Mouse (Mus musculus) cerebral cortex, adult 2 months (tissue): Measurements from ENCODE around the gene Lrfn4.

ENCODE experiments used
- WGBS: fragments of 180-500 bp; shearing (Covaris S2); methylation state at CpG from one replicate; pipeline ENCODE4 v1.1.7; 2018; 5-methylcytosine and 5-hydroxymethylcytosine counted together

Gene Lrfn4

DNA sequence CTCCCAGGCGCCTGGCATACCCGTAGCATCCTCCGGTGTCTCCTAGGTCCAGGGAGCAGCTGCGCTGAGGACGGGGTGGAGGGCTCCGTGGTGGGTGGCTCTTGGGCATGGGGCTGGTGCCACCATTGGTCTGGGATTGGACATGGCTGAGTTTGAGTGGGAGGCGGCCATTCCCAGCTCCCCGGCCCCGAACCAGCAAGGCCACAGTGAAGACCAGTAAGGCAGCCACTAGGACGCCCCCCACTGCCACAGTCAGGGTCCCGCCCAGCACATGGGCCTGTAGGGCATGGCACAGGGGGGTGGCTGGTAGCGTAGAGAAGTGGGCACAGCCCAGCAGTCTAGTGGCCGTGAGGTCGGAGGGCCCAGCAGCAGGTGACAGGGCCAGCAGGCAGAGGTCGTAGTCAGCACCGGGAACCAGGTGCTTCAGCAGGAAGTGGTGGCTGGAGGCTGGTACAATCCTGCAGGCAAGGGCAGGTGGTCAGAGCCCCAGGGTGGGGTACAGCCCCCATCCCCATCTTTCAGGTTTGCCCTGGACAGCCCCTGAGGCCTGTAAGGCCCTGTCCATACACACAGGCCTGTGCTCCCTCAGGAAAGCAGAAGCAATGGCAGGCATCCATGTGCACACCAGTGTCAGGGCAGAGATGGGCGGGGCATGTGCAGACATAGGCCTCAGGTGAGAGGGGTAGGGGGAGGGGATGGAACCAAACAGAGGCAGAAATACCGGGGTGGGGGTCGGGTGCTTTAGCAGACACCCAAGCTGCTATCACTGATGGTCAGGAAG lies 3.1 kb downstream of the Lrfn4 start:
- WGBS, result 85% methylated on average over 19 of the region's 19 CpGs

DNA sequence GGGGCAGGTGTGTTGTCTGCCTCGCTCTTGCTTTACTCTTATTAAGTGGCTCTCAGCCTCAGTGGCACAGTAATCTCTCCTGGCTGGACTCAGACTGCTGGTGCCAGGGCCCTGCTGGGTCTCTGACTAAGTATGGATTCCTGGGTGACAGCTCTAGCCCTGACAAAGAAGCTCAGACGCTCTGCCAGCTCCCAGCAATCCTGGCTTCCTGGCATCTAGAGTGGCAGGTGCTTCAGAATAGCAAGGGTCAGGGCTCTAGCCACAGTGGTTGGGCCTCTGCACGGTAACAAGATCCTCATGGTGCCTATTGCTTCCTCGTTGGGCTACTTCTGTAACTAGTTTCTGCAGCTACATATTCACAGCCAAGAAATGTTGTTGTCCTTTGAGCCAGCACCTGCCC lies 5.4 kb downstream of the Lrfn4 start:
- WGBS, result 46% methylated on average over 4 of the region's 4 CpGs

- WGBS, result 84% methylated on average over 4 of the region's 4 CpGs
Measured at GRCm38 (mm10) chr19:4608511-4608910, 7.0 kb downstream of the Lrfn4 start.

DNA sequence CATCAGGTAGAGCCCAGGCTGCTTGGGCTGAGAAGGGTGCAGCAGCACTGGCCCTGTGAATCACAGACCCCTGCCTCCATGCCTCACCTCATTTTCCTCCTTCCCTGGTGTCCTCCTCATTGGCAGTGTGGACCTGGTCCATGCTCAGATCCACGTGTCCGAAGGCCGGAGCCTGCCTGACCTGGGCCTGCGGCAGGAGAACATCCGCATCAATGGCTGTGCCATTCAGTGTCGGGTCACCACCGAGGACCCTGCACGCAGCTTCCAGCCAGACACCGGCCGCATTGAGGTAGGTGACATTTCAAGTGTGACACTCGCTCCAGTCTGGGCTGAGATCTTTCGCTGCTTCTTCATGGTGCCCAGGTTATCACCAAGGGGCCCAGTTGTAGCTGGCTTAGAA lies 8.1 kb downstream of the Lrfn4 start:
- 95% methylated on average over 12 of the region's 12 CpGs for WGBS

DNA sequence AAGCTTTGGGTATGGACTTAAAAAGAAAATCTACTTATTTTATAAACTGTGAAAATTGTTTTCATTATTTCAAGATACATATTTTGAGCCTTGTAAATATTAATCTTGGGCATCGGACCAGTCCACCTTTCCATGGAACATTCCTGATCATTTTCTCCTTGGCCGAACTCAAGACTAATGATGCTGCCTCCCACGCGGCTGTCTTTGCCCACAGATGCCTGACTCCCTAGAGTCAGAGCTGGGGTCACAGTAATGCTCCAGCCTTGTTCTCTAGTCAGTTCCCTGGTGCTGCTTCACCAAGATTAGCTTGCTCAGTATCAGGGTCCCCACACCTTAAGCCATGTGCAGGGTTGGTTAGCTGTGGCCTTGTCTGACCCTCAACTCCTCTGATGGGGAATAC lies 9.8 kb downstream of the Lrfn4 start:
- 92% methylated on average over 4 of the region's 4 CpGs for WGBS

GRCm38 (mm10) chr19:4603801-4604723 lies 11.4 kb downstream of the Lrfn4 start:
- WGBS, result 61% methylated on average over 24 of the region's 24 CpGs

DNA sequence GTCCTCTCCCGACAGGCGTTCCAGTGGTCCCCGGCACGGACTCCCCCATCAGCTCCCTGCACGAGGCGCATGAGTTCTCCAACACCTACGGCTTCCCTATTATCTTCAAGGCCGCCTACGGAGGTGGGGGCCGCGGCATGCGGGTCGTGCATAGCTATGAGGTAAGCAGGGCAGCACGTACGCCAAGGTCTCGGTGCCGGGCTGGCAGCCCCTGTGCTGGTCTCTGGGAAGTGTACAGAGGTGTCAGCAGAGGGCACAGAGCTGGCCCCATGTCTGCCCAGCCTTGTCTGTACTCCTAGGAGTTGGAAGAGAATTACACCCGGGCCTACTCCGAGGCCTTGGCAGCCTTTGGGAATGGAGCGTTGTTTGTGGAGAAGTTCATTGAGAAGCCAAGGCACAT lies 13.0 kb downstream of the Lrfn4 start:
- WGBS, result 88% methylated on average over 20 of the region's 20 CpGs

GRCm38 (mm10) chr19:4596071-4596470 lies 19.4 kb downstream of the Lrfn4 start:
- WGBS, result 81% methylated on average over 2 of the region's 2 CpGs

GRCm38 (mm10) chr19:4593792-4594522 lies 21.5 kb downstream of the Lrfn4 start:
- 75% methylated on average over 7 of the region's 7 CpGs for WGBS

GRCm38 (mm10) chr19:4590025-4590424 lies 25.4 kb downstream of the Lrfn4 start:
- 77% methylated on average over 3 of the region's 3 CpGs for WGBS

- WGBS, result 68% methylated on average over 1 of the region's 1 CpGs
Measured at GRCm38 (mm10) chr19:4589081-4589480, 26.4 kb downstream of the Lrfn4 start.

DNA sequence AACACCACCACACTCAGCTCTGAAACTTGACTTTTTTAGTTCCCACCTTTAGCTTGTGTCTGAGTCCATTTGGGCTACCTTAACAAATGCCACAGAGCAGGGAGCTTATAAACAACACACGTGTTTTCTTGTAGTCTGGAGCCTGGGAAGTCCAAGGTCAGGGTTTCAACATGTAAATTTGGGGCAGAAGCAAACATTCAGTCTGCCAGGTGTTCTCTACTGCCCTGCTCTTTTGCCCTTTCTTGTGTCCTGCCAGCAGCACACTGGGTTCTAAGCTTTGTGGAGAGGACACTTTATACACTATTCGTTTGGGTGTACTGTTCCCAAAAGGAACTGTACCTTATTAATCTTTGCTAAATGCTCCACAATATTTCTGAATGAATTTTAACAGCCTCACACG lies 27.0 kb downstream of the Lrfn4 start:
- 80% methylated on average over 3 of the region's 3 CpGs for WGBS

DNA sequence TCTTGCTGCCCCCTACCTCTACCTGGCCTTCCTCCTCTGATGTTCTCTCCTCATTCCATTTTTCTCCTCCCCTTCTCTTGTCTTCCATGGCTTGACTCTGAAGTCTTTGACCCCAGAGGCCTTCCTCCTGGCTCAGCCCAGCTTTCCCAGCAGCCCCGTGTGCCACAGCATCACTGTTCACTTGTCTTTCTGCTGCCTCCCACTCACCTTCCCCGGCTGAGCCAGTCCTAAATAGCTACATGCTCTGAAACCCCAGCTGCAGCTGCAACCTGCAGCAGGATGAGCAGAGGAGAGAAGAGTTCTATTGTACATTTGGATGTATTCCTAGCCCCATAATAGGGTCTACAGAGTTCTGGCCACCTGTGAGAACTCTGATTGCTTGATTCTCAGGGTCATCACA lies 28.0 kb downstream of the Lrfn4 start:
- 34% methylated on average over 2 of the region's 2 CpGs for WGBS

DNA sequence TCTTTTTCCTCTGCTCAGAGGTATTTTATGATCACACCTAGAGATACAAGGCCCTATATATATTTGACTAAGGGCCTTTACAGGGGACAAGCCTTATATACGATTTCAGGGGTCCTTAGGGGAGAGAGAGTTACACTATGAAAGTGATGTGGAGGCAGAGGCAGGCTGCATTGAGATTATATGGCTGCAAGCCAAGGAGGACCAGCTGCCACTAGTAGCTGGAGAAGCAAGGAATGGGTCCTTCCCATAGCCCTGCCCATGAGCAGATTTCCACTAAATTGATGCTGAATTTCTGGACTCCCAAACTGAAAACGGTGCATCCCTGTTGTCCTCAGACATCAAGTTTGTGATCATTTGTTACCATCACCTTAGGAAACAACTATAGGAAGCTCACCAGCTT lies 31.6 kb downstream of the Lrfn4 start:
- WGBS, result 29% methylated on average over 2 of the region's 2 CpGs

DNA sequence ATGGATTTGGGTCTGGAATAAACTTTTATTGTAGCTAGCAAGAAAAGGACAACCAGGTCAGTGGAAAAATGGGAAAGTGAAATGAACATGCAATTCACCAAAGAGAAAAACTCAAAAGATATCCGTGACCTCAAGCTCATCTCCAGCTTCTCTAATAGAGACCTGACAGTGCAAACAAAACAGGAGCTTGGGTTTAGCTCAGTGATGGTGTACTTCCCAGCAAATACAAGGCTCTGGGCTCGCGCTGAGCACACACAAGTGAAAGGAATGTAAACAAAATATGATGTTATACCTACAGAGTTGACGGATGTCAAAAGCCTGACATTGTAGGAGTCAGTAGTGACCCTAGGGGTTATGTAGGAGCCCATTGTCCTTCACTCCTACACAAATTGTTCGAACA lies 36.2 kb downstream of the Lrfn4 start:
- WGBS, result 87% methylated on average over 5 of the region's 5 CpGs

GRCm38 (mm10) chr19:4578799-4579198 lies 36.7 kb downstream of the Lrfn4 start:
- 61% methylated on average over 2 of the region's 2 CpGs for WGBS

- 100% methylated on average over 1 of the region's 1 CpGs for WGBS
Measured at GRCm38 (mm10) chr19:4573241-4573640, 42.2 kb downstream of the Lrfn4 start.

DNA sequence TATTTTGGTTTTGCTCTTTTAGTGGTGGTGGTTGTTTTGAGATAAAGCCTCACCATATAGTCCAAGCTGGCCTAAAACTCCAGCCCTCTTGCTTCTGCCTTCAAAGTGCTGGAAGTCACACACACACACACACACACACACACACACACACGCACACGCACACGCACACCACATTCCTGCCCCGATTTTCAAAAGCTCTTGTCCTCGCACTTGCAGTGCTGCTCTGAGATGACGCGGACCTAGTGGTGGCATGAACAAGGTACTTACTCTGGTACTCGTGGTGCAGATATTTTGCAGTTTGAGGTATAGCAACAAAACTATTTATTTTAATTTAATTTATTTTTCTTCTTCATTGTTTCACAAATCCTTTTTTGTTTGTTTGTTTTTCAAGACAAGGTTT lies 43.0 kb downstream of the Lrfn4 start:
- 72% methylated on average over 8 of the region's 8 CpGs for WGBS

DNA sequence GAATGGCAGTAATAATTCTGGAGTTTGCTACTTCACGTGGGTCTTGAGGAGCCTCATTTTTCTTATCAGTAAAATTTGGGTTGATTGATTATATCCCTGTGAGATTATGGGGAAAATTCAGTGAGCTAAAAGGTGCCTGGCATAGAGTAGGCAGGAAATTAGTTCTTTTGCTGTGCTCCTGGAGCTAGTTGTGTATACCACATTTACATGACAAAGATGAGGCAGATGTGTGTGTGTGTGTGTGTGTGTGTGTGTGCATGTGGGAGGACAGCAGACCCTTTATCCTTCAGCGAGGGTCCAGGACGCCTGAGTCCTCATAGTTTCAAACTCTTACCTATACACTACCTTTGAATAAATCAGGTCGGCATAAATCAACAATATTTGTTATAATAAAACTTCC lies 43.4 kb downstream of the Lrfn4 start:
- 72% methylated on average over 4 of the region's 4 CpGs for WGBS

- WGBS, result 77% methylated on average over 1 of the region's 1 CpGs
Measured at GRCm38 (mm10) chr19:4571658-4572057, 43.8 kb downstream of the Lrfn4 start.

- WGBS, result 95% methylated on average over 6 of the region's 6 CpGs
Measured at GRCm38 (mm10) chr19:4570815-4571214, 44.7 kb downstream of the Lrfn4 start.

- WGBS, result 83% methylated on average over 11 of the region's 11 CpGs
Measured at GRCm38 (mm10) chr19:4570237-4570613, 45.2 kb downstream of the Lrfn4 start.
